Mouse (Mus musculus) E14TG2a.4 (cell line): ENCODE measurements around the gene Aars.

Experiments
- CTCF ChIP-seq: conservative IDR thresholded peaks from 2 replicates; pipeline ENCODE4 v1.5.1; 2014; ENCODE audit warnings: low read length
- NANOG ChIP-seq: IDR thresholded peaks from 2 replicates; pipeline ENCODE4 v1.6.1; 2014; ENCODE audit warnings: borderline replicate concordance, low read length, mixed read lengths

GRCm38 (mm10) chr8:111044003-111044734, 11.2 kb downstream of the Aars start:
- TF ChIP-seq CTCF, result peak; percentile 82
- no peak for TF ChIP-seq NANOG
